ENCODE assay signal across 35 mouse cellular contexts in genomic region chr16:85743022-85743421, GRCm38 (mm10). TPM values are rescaled to one million over a fixed set of nuclear protein-coding genes. Genes with fewer than 3 reads are reported as not detected.
"Had no signal": no experiment of that assay in that cellular context is flagged by ENCODE, and none has a peak within 500 bp of the region (broad histone marks: within the 10 kb centered on the region; RNA-seq: fewer than 3 reads in every experiment).

No protein-coding gene starts in this region.

- H3K4me3 ChIP-seq: heart, embryonic 10.5 days; heart, embryonic 12.5 days; heart, embryonic 13.5 days; heart, embryonic 15.5 days; hindbrain, embryonic 10.5 days; hindbrain, embryonic 12.5 days; hindbrain, embryonic 13.5 days; hindbrain, embryonic 15.5 days; intestine, embryonic 15.5 days; kidney, embryonic 15.5 days; layer of hippocampus, adult 2 months had no signal

- H3K4me2 ChIP-seq: heart, embryonic 11.5 days; heart, embryonic 12.5 days; heart, embryonic 13.5 days; heart, embryonic 15.5 days; hindbrain, embryonic 12.5 days; hindbrain, embryonic 13.5 days; hindbrain, embryonic 14.5 days; hindbrain, embryonic 15.5 days; intestine, embryonic 15.5 days; kidney, embryonic 15.5 days had no signal

- H3K27ac ChIP-seq: heart, embryonic 10.5 days; heart, embryonic 13.5 days; heart, embryonic 15.5 days; hindbrain, embryonic 10.5 days; hindbrain, embryonic 12.5 days; hindbrain, embryonic 13.5 days; hindbrain, embryonic 14.5 days; hindbrain, embryonic 15.5 days; hindbrain, postnatal 0 days; intestine, embryonic 15.5 days; kidney, embryonic 15.5 days; kidney, postnatal 0 days; layer of hippocampus, adult 2 months had no signal

- H3K4me1 ChIP-seq: hindbrain, embryonic 10.5 days; hindbrain, embryonic 12.5 days; hindbrain, embryonic 13.5 days; intestine, embryonic 15.5 days had no signal

- H3K9me3 ChIP-seq: heart, embryonic 10.5 days; heart, embryonic 12.5 days; heart, embryonic 13.5 days; heart, embryonic 15.5 days; hindbrain, embryonic 10.5 days; hindbrain, embryonic 12.5 days; hindbrain, embryonic 13.5 days; hindbrain, embryonic 15.5 days; intestine, embryonic 15.5 days; kidney, embryonic 15.5 days had no signal

- H3K27me3 ChIP-seq: heart, embryonic 12.5 days; heart, embryonic 13.5 days; heart, embryonic 15.5 days; hindbrain, embryonic 12.5 days; hindbrain, embryonic 13.5 days; hindbrain, embryonic 15.5 days; intestine, embryonic 15.5 days; kidney, embryonic 15.5 days had no signal

- H3K36me3 ChIP-seq: heart, embryonic 10.5 days; heart, embryonic 12.5 days; heart, embryonic 13.5 days; heart, embryonic 15.5 days; hindbrain, embryonic 10.5 days; hindbrain, embryonic 12.5 days; hindbrain, embryonic 13.5 days; hindbrain, embryonic 15.5 days; intestine, embryonic 15.5 days; kidney, embryonic 15.5 days had no signal

- ATAC-seq: hindbrain, embryonic 16.5 days; hindbrain, postnatal 0 days; inflammation-experienced regulatory T-cells, adult 6 months; intestine, embryonic 15.5 days; intestine, embryonic 16.5 days; intestine, postnatal 0 days had no signal

- H3K9ac ChIP-seq: heart, embryonic 12.5 days; heart, embryonic 13.5 days; heart, embryonic 15.5 days; hindbrain, embryonic 12.5 days; hindbrain, embryonic 13.5 days; hindbrain, embryonic 14.5 days; hindbrain, embryonic 15.5 days; intestine, embryonic 15.5 days; kidney, embryonic 15.5 days had no signal

- DNase-seq: heart, postnatal 10 days; heart, postnatal 14 days; heart, postnatal 36 days; heart, postnatal 4 days; kidney, adult 11 months; kidney, adult 18-20 months; kidney, adult 2 months; kidney, adult 8-10 months; kidney, adult 9 months; kidney, postnatal 10 days; kidney, postnatal 14 days; kidney, postnatal 25 days; kidney, postnatal 36 days; kidney, postnatal 4 days; layer of hippocampus, adult 9-11 months; layer of hippocampus, postnatal 36 days had no signal

RNA-seq across cellular contexts. Expression of gene Adamts1, which starts 59.9 kb away (rescaled TPM):
- polyA plus RNA-seq: inflammation-experienced regulatory T-cells, adult 6 months had no signal
